Mouse (Mus musculus) adipocyte (in vitro differentiated cells): Measurements from ENCODE around the gene Riox2.

Source experiments
- DNase-seq: peaks from one replicate; pipeline ENCODE4 v3.0.0-alpha.2; 2016; ENCODE audit warnings: low spot score

Gene Riox2

DNA sequence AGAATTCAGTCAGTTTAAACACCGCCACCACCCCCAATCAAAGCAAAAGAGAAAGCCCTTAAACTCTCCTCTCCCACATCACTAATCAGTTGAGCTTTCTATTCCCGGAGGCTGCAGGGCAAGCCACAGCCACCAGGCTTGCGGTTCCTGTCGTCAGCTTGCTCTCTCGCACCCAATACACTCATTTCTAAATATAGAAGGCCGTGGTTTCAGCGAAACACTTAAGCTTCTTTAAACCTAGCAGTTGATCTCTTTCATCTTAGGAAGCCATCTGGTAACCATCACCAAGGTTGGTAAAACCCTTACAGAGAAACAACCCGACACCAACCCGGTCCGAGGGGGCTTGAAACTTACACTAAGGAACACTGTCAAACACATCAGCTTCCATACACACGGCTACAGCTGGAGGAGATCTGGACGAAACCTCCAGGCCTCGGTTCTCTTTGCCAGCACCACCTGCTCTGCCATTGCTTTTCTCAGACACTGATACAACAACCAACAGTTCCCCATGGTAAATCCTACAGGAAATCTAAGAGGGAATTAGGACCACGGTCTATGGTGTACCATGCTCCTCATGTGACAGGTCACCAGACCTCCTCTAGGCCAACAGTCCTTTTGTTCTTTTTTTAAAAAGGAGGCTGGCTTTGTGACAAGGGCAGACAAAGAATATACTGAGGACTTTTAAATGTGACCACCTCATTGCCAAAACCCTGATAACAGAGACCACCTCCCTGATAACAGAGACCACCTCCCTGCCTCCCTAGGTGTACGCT lies 46.1 kb downstream of the Riox2 start:
- DNase-seq: no peak

DNA sequence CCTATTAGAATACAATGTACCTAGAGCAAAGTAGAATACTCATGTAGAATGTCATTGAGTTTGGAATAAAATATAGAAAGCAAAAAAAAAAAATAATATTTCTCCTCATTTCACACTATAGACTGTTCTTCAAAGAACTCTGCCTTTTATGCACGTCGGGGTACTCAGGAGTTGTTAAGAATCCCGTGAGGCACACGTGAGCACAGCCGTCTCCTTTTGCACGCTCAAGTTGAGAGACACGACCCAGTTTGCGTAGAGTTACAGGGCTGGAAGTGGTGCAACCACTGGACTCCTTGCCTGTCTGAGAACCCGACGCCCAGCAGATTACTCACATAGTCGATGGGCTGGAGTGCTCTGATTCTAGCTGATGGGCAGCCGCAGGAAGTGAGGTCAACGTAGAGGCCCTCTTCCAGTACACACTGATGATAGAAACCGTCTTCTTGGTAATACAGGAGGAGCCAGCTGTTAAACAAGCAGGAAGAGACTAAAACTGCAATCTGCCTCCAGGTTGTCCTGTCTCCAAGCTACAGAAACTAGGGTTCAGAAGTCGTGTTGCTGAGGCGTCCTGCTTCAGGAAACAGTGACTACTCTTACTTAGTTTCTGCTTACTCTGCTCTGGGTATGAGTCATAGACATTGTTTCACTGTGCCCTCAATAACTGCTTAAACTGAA lies 50.3 kb downstream of the Riox2 start:
- DNase-seq: no peak

DNA sequence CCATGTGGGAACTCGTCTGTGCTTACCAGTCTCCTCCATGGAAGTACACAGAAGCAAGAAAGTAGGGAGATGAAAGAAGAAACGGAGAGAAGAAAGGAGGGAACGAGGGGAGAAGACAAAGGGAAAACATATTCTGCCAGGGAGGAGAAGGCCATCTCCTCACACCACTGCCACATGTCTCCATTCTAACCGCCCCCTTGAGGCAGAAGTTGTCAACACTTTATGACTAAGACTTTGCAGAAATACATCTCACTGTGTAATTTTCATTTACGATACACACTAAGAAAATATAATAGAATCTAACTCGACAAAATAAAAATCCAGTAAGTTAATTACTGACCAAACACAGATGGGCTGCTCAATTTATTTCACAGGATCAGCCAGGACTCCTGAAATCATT lies 55.4 kb downstream of the Riox2 start:
- DNase-seq: no peak

DNA sequence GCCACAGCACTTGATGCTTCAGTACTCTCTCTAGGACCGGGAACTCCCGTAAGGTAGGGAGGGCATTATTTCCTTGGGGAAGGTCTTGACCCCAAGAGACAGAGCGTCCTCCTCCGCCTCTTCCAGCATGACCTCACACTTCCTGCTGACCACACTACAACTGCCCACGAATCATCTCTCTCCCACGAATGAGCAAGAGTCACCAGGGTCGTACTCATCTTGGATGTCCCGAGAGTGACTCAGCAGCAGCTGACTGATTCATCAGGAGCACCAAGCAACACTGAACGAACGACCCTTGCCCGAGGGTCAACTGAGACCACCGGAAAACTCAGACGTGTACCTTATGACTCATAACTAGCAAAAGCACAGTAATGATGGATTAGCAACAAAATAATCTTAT lies 58.0 kb downstream of the Riox2 start:
- DNase-seq: no peak

DNA sequence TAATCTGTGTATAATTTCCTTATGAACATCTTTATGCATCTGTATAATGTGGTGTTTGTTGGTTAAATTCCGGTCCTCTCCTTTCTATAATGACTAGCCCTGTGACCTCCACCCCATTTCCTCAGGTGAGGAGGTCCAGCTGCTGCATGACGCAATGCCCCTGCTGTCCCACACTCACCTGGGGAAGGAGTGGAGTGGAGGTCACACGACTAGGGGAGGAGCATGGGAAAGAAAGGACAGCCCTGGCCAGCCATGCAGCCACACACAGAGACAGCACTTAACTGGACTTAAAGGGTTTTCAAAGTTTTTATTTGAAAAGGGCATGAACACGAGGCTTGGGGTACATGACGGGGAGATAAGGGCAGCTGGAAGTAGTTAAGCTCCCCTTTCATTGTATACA lies 59.7 kb downstream of the Riox2 start:
- no peak for DNase-seq

DNA sequence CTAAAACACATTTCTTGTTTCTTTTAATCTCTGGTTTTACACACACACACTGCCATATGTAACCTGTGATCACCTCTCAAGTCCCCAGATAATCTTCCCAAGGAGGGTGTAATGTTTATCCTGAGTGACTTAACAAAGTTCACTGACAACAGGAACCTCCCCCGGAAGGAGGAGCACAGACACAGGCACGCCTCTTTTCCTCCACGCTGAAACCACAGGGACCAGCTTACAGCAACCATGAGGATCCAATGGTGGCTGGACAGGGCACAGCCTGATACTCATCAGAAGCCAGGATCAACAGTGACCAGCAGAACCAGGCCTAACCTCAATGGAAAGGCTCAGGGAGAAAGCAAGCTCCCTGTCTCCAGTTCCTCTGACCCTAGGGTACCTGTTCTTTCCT lies 61.0 kb downstream of the Riox2 start:
- no peak for DNase-seq

DNA sequence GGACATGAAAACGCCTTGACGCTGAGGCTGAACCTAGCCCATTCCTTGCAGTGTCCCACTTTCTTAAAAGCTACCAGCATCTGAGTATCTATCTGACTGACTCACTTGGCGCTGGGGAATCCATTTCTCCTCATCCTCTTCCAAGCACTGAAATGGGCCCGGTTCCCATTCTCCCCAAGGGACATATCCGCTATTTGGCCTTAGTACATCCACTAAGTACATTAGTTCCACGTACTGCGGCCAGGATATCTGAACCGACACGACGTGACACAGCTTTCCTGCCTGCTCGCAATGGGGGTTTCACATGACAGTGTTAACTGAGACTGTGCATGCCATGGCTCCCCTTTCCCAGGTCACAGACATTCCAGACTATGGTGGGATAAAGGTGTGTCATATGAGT lies 62.8 kb downstream of the Riox2 start:
- no peak for DNase-seq

DNA sequence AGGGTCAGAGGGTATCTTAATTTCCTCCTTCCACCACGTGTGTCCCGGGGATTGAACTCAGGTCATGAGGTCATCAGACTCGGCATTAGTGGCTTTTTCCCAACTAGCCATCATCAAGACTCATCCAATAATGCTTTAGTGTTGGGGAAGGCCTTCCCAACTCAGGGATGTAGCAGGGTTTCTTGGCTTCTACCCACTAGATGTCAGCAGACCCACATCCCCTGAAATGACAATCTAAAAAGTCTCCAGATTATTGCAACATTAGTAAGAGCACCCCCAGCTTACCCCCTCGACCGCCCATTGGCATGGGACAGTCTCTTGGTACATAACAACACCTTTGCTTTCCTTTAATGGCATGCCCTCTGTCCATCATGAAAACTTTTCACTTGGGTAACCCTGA lies 64.1 kb downstream of the Riox2 start:
- peak; percentile 7 for DNase-seq

DNA sequence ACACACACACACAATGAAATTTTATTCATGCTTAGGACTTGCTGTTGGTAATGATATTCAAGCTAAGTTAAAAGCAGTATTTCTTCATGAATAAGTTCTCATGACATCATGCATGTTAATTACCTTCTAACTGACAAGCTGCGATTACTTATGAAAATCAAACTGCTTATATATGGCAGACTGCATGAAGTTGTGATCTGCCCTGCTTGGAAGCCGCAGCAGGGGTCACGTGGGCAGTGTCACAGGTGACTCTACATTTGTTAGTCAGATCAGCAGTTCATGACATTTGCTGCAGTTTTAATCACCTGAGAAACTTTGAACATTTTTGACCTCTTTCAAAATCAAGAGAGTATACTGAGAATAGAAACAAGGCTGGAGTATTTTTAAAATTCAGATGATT lies 69.4 kb downstream of the Riox2 start:
- DNase-seq: no peak

DNA sequence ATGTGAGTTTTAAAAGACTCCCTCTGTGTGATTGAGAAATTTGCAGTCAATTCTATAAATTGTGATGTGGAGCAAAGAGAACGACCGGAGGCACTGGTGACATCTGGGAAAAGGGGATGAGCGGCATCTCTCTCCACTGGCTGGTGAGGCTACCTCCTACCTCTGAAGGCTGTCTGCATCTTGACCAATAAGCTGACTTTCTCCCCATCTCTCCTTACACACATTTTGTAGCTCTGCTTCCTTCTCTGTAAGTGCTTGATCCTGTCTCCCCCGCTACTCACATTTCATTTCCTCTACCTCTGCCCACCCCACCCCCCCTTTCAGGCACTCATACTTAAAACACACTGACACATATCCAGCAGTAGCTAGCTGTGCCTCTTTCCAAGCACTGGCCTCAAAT lies 69.8 kb downstream of the Riox2 start:
- DNase-seq: no peak
